Mouse (Mus musculus) liver, postnatal 0 days (tissue): ENCODE data around the gene Carnmt1. TPM values are rescaled to one million over a fixed set of nuclear protein-coding genes. Genes with fewer than 3 reads are reported as not detected.
A peak's percentile ranks its signal among the peaks of the same experiment; 100 is the strongest.

Experiments used
- ATAC-seq: fragments of 200-750 bp; cut with Nextera tagmentation; 2 replicates; pipeline ENCODE4 v1.8.0; 2017; ENCODE audit warnings: mild to moderate bottlenecking, moderate library complexity
- DNase-seq: peaks from one replicate; pipeline ENCODE4 v3.0.0-alpha.2; 2016
- H3K27ac ChIP-seq: fragments of 300-500 bp; sonication (generic); 2 replicates; pipeline ENCODE4 v1.5.1; 2014; ENCODE audit warnings: antibody characterized with exemption, moderate library complexity, mild to moderate bottlenecking, low read depth
- H3K27me3 ChIP-seq: fragments of 300-500 bp; sonication (generic); 2 replicates; pipeline ENCODE4 v1.6.1; 2014; ENCODE audit warnings: low read length, control low read depth, mixed read lengths; ENCODE audit not compliant: insufficient read depth
- H3K36me3 ChIP-seq: fragments of 300-500 bp; sonication (generic); replicated peaks from 2 replicates; pipeline ENCODE4 v1.6.1; 2014; ENCODE audit warnings: mild to moderate bottlenecking, control low read depth, low read length, moderate library complexity, mixed read lengths; ENCODE audit not compliant: insufficient read depth
- H3K4me1 ChIP-seq: fragments of 300-500 bp; sonication (generic); 2 replicates; pipeline ENCODE4 v1.6.1; 2014; ENCODE audit warnings: antibody characterized with exemption, mild to moderate bottlenecking, control low read depth; ENCODE audit not compliant: insufficient read depth
- H3K4me2 ChIP-seq: fragments of 300-500 bp; sonication (generic); 2 replicates; pipeline ENCODE4 v1.6.1; 2014; ENCODE audit warnings: low read depth, mild to moderate bottlenecking, low read length, moderate library complexity, mixed read lengths
- H3K4me3 ChIP-seq: fragments of 300-500 bp; sonication (generic); 2 replicates; pipeline ENCODE4 v1.5.1; 2014; ENCODE audit warnings: low read depth, low read length
- H3K9ac ChIP-seq: fragments of 300-500 bp; sonication (generic); replicated peaks from 2 replicates; pipeline ENCODE4 v1.6.1; 2014; ENCODE audit warnings: mild to moderate bottlenecking, moderate library complexity
- H3K9me3 ChIP-seq: fragments of 300-500 bp; sonication (generic); 2 replicates; pipeline ENCODE4 v1.6.1; 2016; ENCODE audit warnings: mild to moderate bottlenecking, control low read depth, low read length, mixed read lengths
- CTCF ChIP-seq: sonication (generic); IDR thresholded peaks from 2 replicates; pipeline ENCODE4 v1.5.1; 2016; ENCODE audit warnings: antibody characterized with exemption, low read depth
- EP300 ChIP-seq: IDR thresholded peaks from 2 replicates; pipeline ENCODE4 v1.6.1; 2016; ENCODE audit warnings: antibody characterized with exemption, low read depth, mild to moderate bottlenecking
- WGBS: fragments of 180-500 bp; shearing (Covaris S2); extraction: QIAGEN DNeasy Blood & Tissue Kit; methylation state at CpG from one replicate; pipeline ENCODE4 v1.1.7; 2014; ENCODE audit not compliant: insufficient replicate concordance; 5-methylcytosine and 5-hydroxymethylcytosine counted together
- polyA plus RNA-seq: library from polyadenylated mRNA; unstranded; fragments of >200 nt; fragmentation: Nextera tagmentation; extraction: Ambion mirVana; gene quantifications from 2 replicates; pipeline ENCODE4 v1.2.1, GENCODE M21; 2015

The Carnmt1 gene
- polyA plus RNA-seq, 1 experiment from 2014 or later, result 13.2 TPM

DNA sequence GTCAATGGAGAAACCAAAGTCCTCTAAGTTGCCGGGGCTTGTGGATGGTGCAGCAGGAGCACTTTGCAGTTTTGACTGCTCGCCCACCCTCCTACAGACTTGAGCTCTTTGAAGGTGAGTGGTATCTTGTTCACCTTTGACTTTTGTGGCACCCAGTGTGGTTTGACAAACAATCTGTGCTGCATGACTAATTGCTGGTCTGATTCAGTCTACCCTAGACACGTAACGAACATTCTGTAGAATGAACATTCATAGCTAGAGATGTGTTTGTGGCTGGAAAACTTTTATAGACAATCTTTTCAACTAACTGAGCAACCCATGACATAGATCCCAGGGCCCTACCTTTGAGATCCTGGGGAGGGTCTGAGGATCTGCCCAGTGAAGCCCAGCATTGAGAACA, 76.8 kb downstream of the Carnmt1 start:
- Histone ChIP-seq H3K4me2 (no peak overlapping the region), H3K36me3 (no peaks in the 10 kb centered on the region), H3K9ac (no peak overlapping the region), H3K9me3 (no peaks in the 10 kb centered on the region), H3K4me3 (no peak overlapping the region), H3K27me3 (0 out of 2 replicates have a peak, but pooled peaks cover 3% of the 10 kb centered on the region), H3K4me1 (no peaks in the 10 kb centered on the region), H3K27ac (no peak overlapping the region)
- 89% methylated on average over 4 of the region's 4 CpGs for WGBS
- no peak for TF ChIP-seq CTCF
- no peak for TF ChIP-seq EP300
- no peak for DNase-seq
- no peak for ATAC-seq

GRCm38 (mm10) chr19:18749598-18750339, 79.2 kb downstream of the Carnmt1 start, which contains the start of gene Trpm6:
TSS of gene Trpm6 (plus strand) at chr19:18749983.
- peak; percentile 49; the same call in 1 of the 2 replicates for ATAC-seq
- peak within 1 kb of the TSS; percentile 38 for H3K4me3 ChIP-seq
- TF ChIP-seq EP300 (no peak), CTCF (no peak)
- 5% methylated on average over 41 of the region's 41 CpGs for WGBS
- peak within 1 kb of the TSS; percentile 74 for H3K4me2 ChIP-seq
- no peaks in the 10 kb centered on the region for H3K9me3 ChIP-seq
- no peaks in the 10 kb centered on the region for H3K4me1 ChIP-seq
- DNase-seq, result peak; percentile 18
- H3K36me3 ChIP-seq, result no peaks in the 10 kb centered on the region
- H3K27ac ChIP-seq, result no peak within 1 kb of the TSS
- no peak within 1 kb of the TSS for H3K9ac ChIP-seq
- H3K27me3 ChIP-seq, result 0 out of 2 replicates have a peak, but pooled peaks cover 3% of the 10 kb centered on the region

Other genes with a start within 250 kb of the Carnmt1 start
- gene Ostf1, start 38.9 kb upstream of the Carnmt1 start, polyA plus RNA-seq, result 87.5 and 93.7 TPM in 2 replicates
- 10.9 and 12.6 TPM in 2 replicates for gene Nmrk1, start 38.8 kb upstream of the Carnmt1 start, polyA plus RNA-seq
- gene D030056L22Rik, start 42.4 kb downstream of the Carnmt1 start, polyA plus RNA-seq, result 18.2 and 19.5 TPM in 2 replicates
- 0.04 and 0.05 TPM in 2 replicates for gene Trpm6, start 79.2 kb downstream of the Carnmt1 start, polyA plus RNA-seq